Mouse (Mus musculus) brain, embryonic 14.5 days (tissue): ENCODE measurements around the gene Hmox1.

Source experiments
- CTCF ChIP-seq: fragments of 200-500 bp; IDR thresholded peaks from 2 replicates; pipeline ENCODE4 v1.5.1; 2012; ENCODE audit warnings: inconsistent platforms, mild to moderate bottlenecking, moderate library complexity, borderline replicate concordance; ENCODE audit not compliant: insufficient read depth, insufficient read length; ENCODE audit errors: extremely low read depth
- POLR2A ChIP-seq: fragments of 200-500 bp; IDR thresholded peaks from 2 replicates; pipeline ENCODE4 v1.6.1; 2012; ENCODE audit warnings: mild to moderate bottlenecking, inconsistent platforms, borderline replicate concordance; ENCODE audit not compliant: poor library complexity, insufficient read depth, insufficient read length, severe bottlenecking; ENCODE audit errors: extremely low read depth

GRCm38 (mm10) chr8:75064790-75065189, 28.6 kb upstream of the Hmox1 start:
- TF ChIP-seq CTCF (no peak), POLR2A (no peak)
